Mouse (Mus musculus) E14TG2a.4 (cell line): ENCODE data around the gene Smap2.

Experiments used
- CTCF ChIP-seq: conservative IDR thresholded peaks from 2 replicates; pipeline ENCODE4 v1.5.1; 2014; ENCODE audit warnings: low read length
- NANOG ChIP-seq: IDR thresholded peaks from 2 replicates; pipeline ENCODE4 v1.6.1; 2014; ENCODE audit warnings: borderline replicate concordance, low read length, mixed read lengths
- POU5F1 ChIP-seq: IDR thresholded peaks from 2 replicates; pipeline ENCODE4 v1.6.1; 2014; ENCODE audit warnings: low read length, borderline replicate concordance

- no peak for TF ChIP-seq CTCF
- no peak for TF ChIP-seq POU5F1
- TF ChIP-seq NANOG, result no peak
Measured at GRCm38 (mm10) chr4:121065336-121065735, 48.3 kb upstream of the Smap2 start.
